Mouse (Mus musculus): ENCODE results near the gene Prnp. TPM values are rescaled to one million over a fixed set of nuclear protein-coding genes. Genes with fewer than 3 reads are reported as not detected.
A peak's percentile ranks its signal among the peaks of the same experiment; 100 is the strongest.

Prnp gene
- polyA plus RNA-seq, 1 experiment from 2014 or later = 82.0 TPM

DNA sequence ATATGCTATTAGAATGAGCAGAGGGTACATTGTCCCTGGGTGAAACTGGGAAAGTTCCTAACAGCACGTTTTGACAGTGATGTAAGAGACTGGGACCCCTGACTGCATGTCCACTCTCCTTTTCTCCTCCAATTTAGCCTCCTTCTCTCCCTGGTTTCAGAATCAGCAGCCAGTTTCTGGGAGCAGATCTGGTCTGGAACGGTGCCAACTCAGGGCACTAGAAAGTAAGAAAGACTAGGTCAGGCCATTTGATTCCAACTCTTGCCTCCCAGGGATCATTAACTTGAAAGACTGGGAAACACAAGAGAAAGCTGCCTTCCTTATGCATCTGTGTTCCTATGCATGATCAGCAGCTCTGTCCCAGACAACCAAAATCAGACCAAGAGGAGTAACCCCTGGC, 42.7 kb downstream of the Prnp start:
- H3K36me3 ChIP-seq = no peaks in the 10 kb centered on the region
- H3K27me3 ChIP-seq (replicated peaks) = peaks cover 42% of the 10 kb centered on the region
- no peaks in the 10 kb centered on the region for H3K9me3 ChIP-seq
- ATAC-seq (ENCODE audit: extremely low read depth, insufficient number of reproducible peaks, low FRiP score, low TSS enrichment) = no peak
- H3K4me2 ChIP-seq = peak overlapping the region; percentile 67; the same call in 1 of the 2 replicates
- H3K27ac ChIP-seq (replicated peaks) = no peak overlapping the region
- no peak overlapping the region; the same call in 1 of the 2 replicates for H3K9ac ChIP-seq
- peaks cover 37% of the 10 kb centered on the region for H3K4me1 ChIP-seq
- WGBS = 46% methylated on average over 2 of the region's 2 CpGs
- H3K4me3 ChIP-seq = no peak overlapping the region

DNA sequence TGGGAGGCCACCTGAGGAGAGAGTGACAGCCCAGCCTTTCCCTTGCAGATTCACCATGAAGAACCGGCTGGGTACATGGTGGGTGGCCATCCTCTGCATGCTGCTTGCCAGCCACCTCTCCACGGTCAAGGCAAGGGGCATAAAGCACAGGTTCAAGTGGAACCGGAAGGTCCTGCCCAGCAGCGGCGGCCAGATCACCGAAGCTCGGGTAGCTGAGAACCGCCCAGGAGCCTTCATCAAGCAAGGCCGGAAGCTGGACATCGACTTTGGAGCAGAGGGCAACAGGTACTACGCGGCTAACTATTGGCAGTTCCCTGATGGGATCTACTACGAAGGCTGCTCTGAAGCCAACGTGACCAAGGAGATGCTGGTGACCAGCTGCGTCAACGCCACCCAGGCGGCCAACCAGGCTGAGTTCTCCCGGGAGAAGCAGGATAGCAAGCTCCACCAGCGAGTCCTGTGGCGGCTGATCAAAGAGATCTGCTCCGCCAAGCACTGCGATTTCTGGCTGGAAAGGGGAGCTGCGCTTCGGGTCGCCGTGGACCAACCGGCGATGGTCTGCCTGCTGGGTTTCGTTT, 43.3 kb downstream of the Prnp start:
- Histone ChIP-seq H3K9ac (peak overlapping the region; percentile 65), H3K9me3 (no peaks in the 10 kb centered on the region), H3K4me2 (peak overlapping the region; percentile 67), H3K4me3 (peak overlapping the region; percentile 39), H3K27me3 (replicated peaks) (peaks cover 42% of the 10 kb centered on the region), H3K27ac (replicated peaks) (no peak overlapping the region), H3K36me3 (no peaks in the 10 kb centered on the region), H3K4me1 (peaks cover 37% of the 10 kb centered on the region)
- no peak for ATAC-seq (ENCODE audit: extremely low read depth, insufficient number of reproducible peaks, low FRiP score, low TSS enrichment)
- WGBS = 8% methylated on average over 29 of the region's 29 CpGs

DNA sequence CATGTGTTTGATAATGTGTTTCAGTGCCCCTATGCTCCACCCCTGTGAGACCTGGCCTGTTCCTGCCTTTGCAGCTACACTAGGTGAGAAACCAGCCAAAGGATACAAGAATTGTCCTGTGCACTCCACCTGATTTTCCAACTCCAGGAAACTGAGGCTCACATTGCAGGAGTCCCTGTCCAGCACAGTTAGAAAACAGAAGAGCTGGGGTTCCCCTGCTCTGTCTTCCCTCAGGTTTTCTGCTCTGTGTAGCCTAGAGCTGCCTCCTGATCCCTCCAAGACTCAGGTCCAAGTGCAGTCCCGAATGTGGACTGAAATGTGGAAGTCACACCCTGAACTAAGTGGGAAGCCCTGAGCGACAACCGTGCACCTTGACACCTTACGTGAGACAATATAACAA, 44.0 kb downstream of the Prnp start:
- Histone ChIP-seq H3K36me3 (no peaks in the 10 kb centered on the region), H3K9ac (peak overlapping the region; percentile 5; the same call in 1 of the 2 replicates), H3K4me1 (peaks cover 37% of the 10 kb centered on the region), H3K9me3 (no peaks in the 10 kb centered on the region), H3K4me3 (peak overlapping the region; percentile 39), H3K27ac (replicated peaks) (no peak overlapping the region), H3K4me2 (peak overlapping the region; percentile 67), H3K27me3 (replicated peaks) (peaks cover 42% of the 10 kb centered on the region)
- 85% methylated on average over 4 of the region's 4 CpGs for WGBS
- ATAC-seq (ENCODE audit: extremely low read depth, insufficient number of reproducible peaks, low FRiP score, low TSS enrichment) = no peak

DNA sequence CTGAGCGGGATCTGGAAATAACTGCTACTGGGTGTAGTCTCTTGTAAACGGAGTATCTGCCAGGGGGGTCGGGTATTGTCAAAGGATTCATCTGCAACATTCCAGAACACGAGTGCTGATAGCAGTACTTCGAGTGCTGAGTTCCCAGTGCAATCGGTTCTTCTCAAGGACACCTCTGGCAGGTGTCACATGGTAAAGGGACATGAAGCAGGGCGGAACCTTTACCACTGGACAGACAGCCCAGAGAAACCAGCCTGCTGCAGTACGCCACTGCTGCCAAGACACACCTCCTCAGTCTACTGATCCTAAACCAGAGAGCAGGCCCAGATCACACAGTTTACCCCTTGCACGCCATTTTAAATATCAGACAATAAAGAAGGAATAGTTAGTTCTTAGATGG, 45.1 kb downstream of the Prnp start:
- H3K4me2 ChIP-seq = peak overlapping the region; percentile 75
- H3K9ac ChIP-seq = peak overlapping the region; percentile 54
- H3K27ac ChIP-seq (replicated peaks) = peak overlapping the region; percentile 48; the same call in 1 of the 2 replicates
- 22% methylated on average over 9 of the region's 9 CpGs for WGBS
- H3K4me1 ChIP-seq = peaks cover 37% of the 10 kb centered on the region
- no peaks in the 10 kb centered on the region for H3K36me3 ChIP-seq
- H3K9me3 ChIP-seq = no peaks in the 10 kb centered on the region
- no peak for ATAC-seq (ENCODE audit: extremely low read depth, insufficient number of reproducible peaks, low FRiP score, low TSS enrichment)
- H3K27me3 ChIP-seq (replicated peaks) = peaks cover 42% of the 10 kb centered on the region
- H3K4me3 ChIP-seq = peak overlapping the region; percentile 55

DNA sequence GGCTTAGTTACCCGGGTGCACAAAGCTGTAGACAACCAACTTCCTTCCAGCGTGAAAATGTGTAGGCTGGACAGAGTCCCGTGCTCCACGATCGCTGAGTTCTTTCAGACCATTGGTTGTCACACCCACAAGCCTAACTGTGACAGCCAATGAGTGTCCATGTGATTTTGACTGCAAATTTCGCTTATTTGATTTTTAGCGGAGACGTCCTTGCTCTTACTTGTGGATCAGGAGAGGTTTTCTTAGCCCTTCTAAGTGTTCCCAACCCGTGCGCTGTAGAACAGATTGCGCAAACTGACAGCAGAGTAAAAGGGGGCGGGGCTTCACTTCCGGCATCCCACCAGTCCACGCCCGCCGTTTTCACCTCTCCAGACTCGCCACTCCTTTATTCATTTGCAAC, 45.5 kb downstream of the Prnp start:
- Histone ChIP-seq H3K4me2 (peak overlapping the region; percentile 75), H3K4me1 (peaks cover 33% of the 10 kb centered on the region), H3K27me3 (replicated peaks) (peaks cover 40% of the 10 kb centered on the region), H3K36me3 (no peaks in the 10 kb centered on the region), H3K9ac (peak overlapping the region; percentile 54), H3K9me3 (no peaks in the 10 kb centered on the region), H3K4me3 (peak overlapping the region; percentile 55), H3K27ac (replicated peaks) (peak overlapping the region; percentile 48; the same call in 1 of the 2 replicates)
- no peak for ATAC-seq (ENCODE audit: extremely low read depth, insufficient number of reproducible peaks, low FRiP score, low TSS enrichment)
- WGBS = 2% methylated on average over 17 of the region's 17 CpGs

DNA sequence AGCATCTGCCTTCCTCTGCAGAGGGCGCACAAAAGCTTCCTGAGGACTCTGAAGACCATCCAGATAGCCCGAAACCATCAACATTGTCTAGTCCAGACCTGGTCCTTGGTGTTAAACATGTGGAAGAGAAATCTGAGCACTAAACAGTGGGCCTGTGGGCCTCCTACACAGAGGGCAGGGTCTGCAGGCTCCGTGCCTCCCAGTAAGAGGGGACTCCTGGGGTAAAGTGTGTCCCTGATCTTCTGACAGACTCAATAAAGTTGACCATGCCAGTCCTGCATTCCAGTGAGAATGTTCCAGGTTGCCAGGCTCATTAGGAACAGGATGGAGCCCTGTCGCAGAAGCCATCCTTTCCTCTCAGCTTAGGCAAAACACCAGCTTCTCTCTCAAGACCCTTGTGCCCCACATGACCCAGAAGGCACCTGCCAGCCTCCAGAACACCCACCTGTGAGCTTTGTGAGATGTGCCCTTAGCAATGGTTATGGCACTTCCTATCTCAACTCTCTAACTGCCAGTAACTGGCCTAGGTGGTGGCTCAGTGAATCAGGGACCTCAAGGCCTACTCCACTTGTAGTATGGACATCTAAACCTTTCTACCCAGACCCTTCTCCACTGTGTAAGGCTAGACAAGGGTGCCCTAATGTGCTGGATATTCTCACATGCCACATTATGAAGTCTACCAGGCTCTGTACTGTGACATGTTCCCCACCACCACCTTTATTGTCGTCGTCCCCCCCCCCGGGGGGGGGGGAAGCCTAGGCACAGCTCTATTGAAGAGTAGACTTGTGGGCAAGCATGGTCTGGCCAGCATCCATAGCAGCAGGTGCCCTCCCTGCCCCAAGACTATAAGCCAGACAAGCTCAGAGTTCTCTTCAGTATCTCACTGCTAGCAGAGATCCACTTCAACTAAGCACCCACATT, 46.9 kb downstream of the Prnp start:
- Histone ChIP-seq H3K27me3 (replicated peaks) (peaks cover 32% of the 10 kb centered on the region), H3K4me2 (no peak overlapping the region), H3K4me3 (no peak overlapping the region), H3K9ac (no peak overlapping the region), H3K9me3 (no peaks in the 10 kb centered on the region), H3K27ac (replicated peaks) (no peak overlapping the region), H3K36me3 (no peaks in the 10 kb centered on the region), H3K4me1 (peaks cover 26% of the 10 kb centered on the region)
- no peak for ATAC-seq (ENCODE audit: extremely low read depth, insufficient number of reproducible peaks, low FRiP score, low TSS enrichment)
- 83% methylated on average over 7 of the region's 7 CpGs for WGBS

DNA sequence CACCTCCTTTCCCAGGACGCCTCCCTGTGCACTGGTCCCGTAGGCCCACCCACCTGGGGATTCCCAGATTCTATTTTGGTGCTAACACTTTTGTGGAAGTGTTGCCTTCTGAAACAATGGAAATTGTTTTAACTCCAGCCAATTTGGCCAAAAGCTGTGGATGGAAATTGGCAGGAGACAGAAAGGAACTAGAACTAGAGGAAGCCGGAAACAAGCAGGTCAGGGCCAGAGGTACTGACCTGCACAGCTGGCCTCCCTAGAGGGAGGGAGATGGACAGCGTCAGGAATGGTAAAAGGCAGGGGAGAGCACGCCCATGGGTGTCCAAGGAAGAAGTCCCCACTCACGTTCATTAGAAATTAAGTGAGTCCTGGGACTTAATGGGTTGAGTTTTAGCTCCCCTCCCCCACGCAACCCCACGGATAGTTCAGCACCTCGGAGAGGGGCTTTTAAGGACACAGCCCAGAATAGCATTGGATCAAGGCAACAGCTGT, 48.0 kb downstream of the Prnp start:
- Histone ChIP-seq H3K4me2 (no peak overlapping the region), H3K36me3 (no peaks in the 10 kb centered on the region), H3K4me3 (no peak overlapping the region), H3K27me3 (replicated peaks) (peaks cover 22% of the 10 kb centered on the region), H3K4me1 (peaks cover 21% of the 10 kb centered on the region), H3K9ac (no peak overlapping the region), H3K9me3 (no peaks in the 10 kb centered on the region), H3K27ac (replicated peaks) (no peak overlapping the region)
- 41% methylated on average over 9 of the region's 9 CpGs for WGBS
- ATAC-seq (ENCODE audit: extremely low read depth, insufficient number of reproducible peaks, low FRiP score, low TSS enrichment) = no peak

DNA sequence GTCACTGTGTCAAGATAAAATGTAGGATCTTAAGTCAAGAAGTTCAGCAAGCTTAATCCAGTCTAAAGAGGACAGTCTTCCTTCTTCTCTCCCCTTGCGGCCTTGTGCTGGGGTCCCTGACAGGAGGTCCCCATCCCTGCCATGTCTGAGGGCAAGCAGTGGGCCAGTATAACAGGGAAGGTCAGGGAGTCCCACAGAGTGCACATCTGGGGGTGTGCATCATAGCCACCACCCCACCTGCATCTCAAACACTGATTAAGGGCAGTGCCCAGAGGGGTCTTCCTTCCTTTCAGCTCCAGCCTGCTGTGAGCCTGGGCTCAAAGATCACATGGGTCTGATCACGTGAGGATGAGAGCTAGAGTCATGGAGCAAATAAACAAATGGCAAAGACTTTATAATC, 51.9 kb downstream of the Prnp start:
- Histone ChIP-seq H3K4me2 (no peak overlapping the region), H3K36me3 (no peaks in the 10 kb centered on the region), H3K9ac (no peak overlapping the region), H3K9me3 (no peaks in the 10 kb centered on the region), H3K27me3 (replicated peaks) (no peaks in the 10 kb centered on the region), H3K4me1 (no peaks in the 10 kb centered on the region), H3K27ac (replicated peaks) (no peak overlapping the region), H3K4me3 (no peak overlapping the region)
- ATAC-seq (ENCODE audit: extremely low read depth, insufficient number of reproducible peaks, low FRiP score, low TSS enrichment) = no peak
- WGBS = 58% methylated on average over 2 of the region's 2 CpGs

DNA sequence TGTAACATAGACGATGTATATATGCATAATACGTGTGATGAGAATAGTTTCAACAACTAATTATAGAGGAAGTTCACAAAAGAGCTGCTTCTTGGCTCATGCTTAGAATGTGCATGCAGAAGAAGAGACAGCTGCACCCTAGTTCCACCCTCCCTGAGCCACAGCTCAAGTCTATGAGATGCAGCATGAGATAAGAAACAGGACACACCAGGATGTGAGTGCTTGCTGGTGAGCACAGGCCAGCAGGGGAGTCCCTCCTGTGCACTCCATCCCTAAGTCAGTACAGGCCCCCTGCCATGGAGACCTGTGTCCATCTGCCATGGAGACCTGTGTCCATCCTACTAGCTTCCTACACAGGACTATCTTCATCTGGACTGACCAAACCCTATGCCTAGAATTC, 60.9 kb downstream of the Prnp start:
- WGBS = 82% methylated on average over 2 of the region's 2 CpGs
- Histone ChIP-seq H3K4me3 (no peak overlapping the region), H3K4me1 (no peaks in the 10 kb centered on the region), H3K27me3 (replicated peaks) (no peaks in the 10 kb centered on the region), H3K9ac (no peak overlapping the region), H3K9me3 (no peaks in the 10 kb centered on the region), H3K36me3 (no peaks in the 10 kb centered on the region), H3K4me2 (no peak overlapping the region), H3K27ac (replicated peaks) (no peak overlapping the region)
- ATAC-seq (ENCODE audit: extremely low read depth, insufficient number of reproducible peaks, low FRiP score, low TSS enrichment) = no peak

DNA sequence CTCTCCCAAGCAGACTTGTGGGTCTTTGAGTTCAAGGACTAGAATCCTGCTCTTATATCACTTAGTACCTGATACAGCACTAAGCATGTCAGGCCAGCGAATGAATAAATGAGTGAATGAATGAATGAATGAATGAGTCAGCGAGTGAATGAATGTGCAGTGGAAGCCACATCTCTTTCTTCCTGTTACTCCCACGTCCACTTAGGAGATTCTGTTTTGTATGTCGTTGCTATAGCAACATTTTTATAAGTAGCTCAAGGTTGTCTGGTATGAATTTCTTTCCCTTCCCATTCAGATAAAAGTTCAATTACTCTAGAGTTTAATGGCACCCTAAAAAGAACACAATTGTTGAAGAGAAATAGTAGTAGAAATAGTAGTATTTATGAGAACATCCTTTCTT, 61.4 kb downstream of the Prnp start:
- Histone ChIP-seq H3K27ac (replicated peaks) (no peak overlapping the region), H3K4me1 (no peaks in the 10 kb centered on the region), H3K27me3 (replicated peaks) (no peaks in the 10 kb centered on the region), H3K4me3 (no peak overlapping the region), H3K9me3 (no peaks in the 10 kb centered on the region), H3K9ac (no peak overlapping the region), H3K36me3 (no peaks in the 10 kb centered on the region), H3K4me2 (no peak overlapping the region)
- ATAC-seq (ENCODE audit: extremely low read depth, insufficient number of reproducible peaks, low FRiP score, low TSS enrichment) = no peak
- WGBS = 72% methylated on average over 4 of the region's 4 CpGs

DNA sequence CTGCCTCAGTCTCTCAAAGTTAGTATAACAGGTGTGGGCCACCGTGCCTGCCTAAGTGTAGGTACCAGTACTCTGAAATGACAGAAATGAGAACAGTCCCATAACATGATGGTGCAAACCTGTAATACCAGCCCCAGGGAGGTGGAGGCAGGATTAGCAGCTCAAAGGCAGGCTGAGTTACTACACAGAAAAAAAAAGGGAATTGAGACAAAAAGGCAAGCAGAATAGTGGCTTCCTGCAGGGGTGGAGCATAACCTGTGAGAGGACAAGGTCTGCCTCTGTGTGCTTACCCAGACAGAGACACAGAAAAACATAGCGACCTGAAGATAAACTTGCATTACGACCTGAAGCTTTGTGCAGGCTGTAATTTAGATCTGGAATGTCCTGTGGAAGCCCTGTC, 66.9 kb downstream of the Prnp start:
- Histone ChIP-seq H3K4me2 (no peak overlapping the region), H3K9me3 (peaks cover 10% of the 10 kb centered on the region), H3K36me3 (no peaks in the 10 kb centered on the region), H3K27ac (replicated peaks) (no peak overlapping the region), H3K9ac (no peak overlapping the region), H3K27me3 (replicated peaks) (no peaks in the 10 kb centered on the region), H3K4me3 (no peak overlapping the region), H3K4me1 (peaks cover 20% of the 10 kb centered on the region)
- no peak for ATAC-seq (ENCODE audit: extremely low read depth, insufficient number of reproducible peaks, low FRiP score, low TSS enrichment)
- WGBS = 69% methylated on average over 3 of the region's 3 CpGs
